In the genomic region with DNA sequence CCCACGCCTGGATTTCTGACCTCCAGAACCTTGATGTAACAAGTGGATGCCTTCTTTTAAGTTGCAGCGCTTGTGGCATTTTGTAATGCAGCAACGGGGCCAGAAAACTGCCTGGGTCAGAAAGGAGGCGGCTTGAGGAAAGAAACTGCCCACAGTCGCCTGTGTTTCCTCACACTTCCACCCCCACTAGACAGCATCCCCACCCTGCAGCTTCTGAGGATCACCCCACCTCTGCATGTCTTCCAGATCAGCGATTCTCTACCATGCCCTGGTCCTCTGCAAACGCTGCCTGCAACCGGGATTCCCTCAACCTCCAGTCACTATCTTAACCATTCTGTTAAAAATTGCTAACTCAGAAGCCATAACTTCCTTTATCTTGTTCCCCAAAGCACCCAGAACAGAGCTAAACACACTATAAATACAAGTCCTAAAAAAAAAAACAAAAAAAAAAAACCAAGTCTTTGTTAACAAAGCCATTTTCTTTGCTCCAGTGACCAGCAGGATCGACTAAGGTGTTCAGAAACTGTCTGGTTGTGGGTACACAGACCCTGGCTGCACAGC, we compare ENCODE assay signal across 27 mouse cellular contexts. TPM values are rescaled to one million over a fixed set of nuclear protein-coding genes. Genes with fewer than 3 reads are reported as not detected.
DNase-seq lines count a peak whose midpoint lies in the region; ATAC-seq lines count a peak whose summit lies in the region.
"Had no signal": no experiment of that assay in that cellular context is flagged by ENCODE, and none has a peak within 500 bp of the region (broad histone marks: within the 10 kb centered on the region; RNA-seq: fewer than 3 reads in every experiment).

No protein-coding gene starts in this region.

- no peak for DNase-seq in frontal cortex, postnatal 25 days (ENCODE audit: low spot score in 2 of 2)
- peak; percentile 18 to 28 for DNase-seq in left cerebral cortex, postnatal 36 days (ENCODE audit: low spot score in 2 of 2)
- DNase-seq in left cerebral cortex, postnatal 10 days (ENCODE audit: extremely low spot score in 1 of 2, low spot score in 2 of 2), result no peak
- no peak for DNase-seq in adrenal gland, postnatal 36 days
- DNase-seq in left cerebral cortex, postnatal 14 days (ENCODE audit: low spot score in 2 of 2), result no peak
- DNase-seq: adrenal gland, adult 2 months; cerebellum, adult 9-11 months; forebrain, postnatal 0 days; gastrocnemius, postnatal 36 days; kidney, adult 11 months; lung, adult 18-20 months; lung, postnatal 10 days; thymus, adult 2 months had no signal

- peak; percentile 34; the same call in 1 of the 2 replicates for ATAC-seq in frontal cortex, adult (ENCODE audit: low TSS enrichment)
- peak; percentile 27 to 37; a peak in 2 of 4 replicates for ATAC-seq in hematopoietic stem cell, adult 5-6 weeks (replicated peaks in 1 of 2; ENCODE audit: insufficient read depth in 1 of 2, low FRiP score in 2 of 2, low TSS enrichment in 1 of 2, low read depth in 1 of 2, poor library complexity in 2 of 2, severe bottlenecking in 2 of 2)
- no peak for ATAC-seq in forebrain, embryonic 16.5 days
- ATAC-seq: CD4-positive, CD25-positive, alpha-beta regulatory T cell, adult 4 months; forebrain, postnatal 0 days; liver, embryonic 12.5 days; midbrain, embryonic 15.5 days; Patski had no signal

- no peaks in the 10 kb centered on the region for H3K27me3 ChIP-seq in forebrain, embryonic 16.5 days (replicated peaks; ENCODE audit: control insufficient read depth, insufficient read depth, low read length)
- H3K27me3 ChIP-seq: kidney, embryonic 15.5 days; limb, embryonic 12.5 days; midbrain, embryonic 15.5 days; neural tube, embryonic 13.5 days; Patski had no signal

- H3K36me3 ChIP-seq in forebrain, embryonic 16.5 days (ENCODE audit: control insufficient read depth, insufficient read depth), result no peaks in the 10 kb centered on the region
- H3K36me3 ChIP-seq: forebrain, embryonic 10.5 days; heart, embryonic 10.5 days; kidney, embryonic 15.5 days; limb, embryonic 12.5 days; liver, embryonic 12.5 days; midbrain, embryonic 15.5 days; neural tube, embryonic 13.5 days had no signal

- H3K9ac ChIP-seq in forebrain, embryonic 16.5 days (replicated peaks; ENCODE audit: low read depth, low read length), result no peak overlapping the region
- H3K9ac ChIP-seq: forebrain, postnatal 0 days; kidney, embryonic 15.5 days; limb, embryonic 12.5 days; liver, embryonic 12.5 days; midbrain, embryonic 15.5 days; neural tube, embryonic 13.5 days had no signal

- H3K4me3 ChIP-seq in forebrain, embryonic 16.5 days (replicated peaks; ENCODE audit: low read length), result no peak overlapping the region
- H3K4me3 ChIP-seq: forebrain, embryonic 10.5 days; heart, embryonic 10.5 days; kidney, embryonic 15.5 days; limb, embryonic 12.5 days; liver, embryonic 12.5 days; midbrain, embryonic 15.5 days; myocyte; neural tube, embryonic 13.5 days had no signal

- H3K9me3 ChIP-seq in forebrain, embryonic 16.5 days (ENCODE audit: control insufficient read depth, low read length), result no peaks in the 10 kb centered on the region
- H3K9me3 ChIP-seq: forebrain, embryonic 10.5 days; heart, embryonic 10.5 days; kidney, embryonic 15.5 days; limb, embryonic 12.5 days; liver, embryonic 12.5 days; midbrain, embryonic 15.5 days; neural tube, embryonic 13.5 days had no signal

- no peaks in the 10 kb centered on the region for H3K4me1 ChIP-seq in forebrain, embryonic 16.5 days (replicated peaks; ENCODE audit: control insufficient read depth, insufficient read depth, low read length)
- H3K4me1 ChIP-seq: limb, embryonic 12.5 days; midbrain, embryonic 15.5 days; neural tube, embryonic 13.5 days had no signal

- 85% methylated on average over 9 of the region's 9 CpGs for WGBS in forebrain, embryonic 16.5 days

- no peak overlapping the region for H3K27ac ChIP-seq in forebrain, embryonic 16.5 days (ENCODE audit: low read length)
- H3K27ac ChIP-seq: forebrain, embryonic 10.5 days; heart, embryonic 10.5 days; kidney, embryonic 15.5 days; limb, embryonic 12.5 days; liver, embryonic 12.5 days; midbrain, embryonic 15.5 days; neural tube, embryonic 13.5 days; stomach, postnatal 0 days had no signal

- intact Hi-C loops in left cerebral cortex, postnatal 36 days (cut with DNase I), result no loop called here
- intact Hi-C loops in left cerebral cortex, postnatal 10 days (cut with DNase I), result no loop called here
- intact Hi-C loops in left cerebral cortex, postnatal 14 days (cut with DNase I), result no loop called here

- H3K4me2 ChIP-seq in forebrain, embryonic 16.5 days (ENCODE audit: low read length), result no peak overlapping the region
- H3K4me2 ChIP-seq: kidney, embryonic 15.5 days; limb, embryonic 12.5 days; liver, embryonic 12.5 days; midbrain, embryonic 15.5 days; neural tube, embryonic 13.5 days had no signal

RNA-seq across cellular contexts. Expression of gene Adcy9, which starts 44.3 kb away (rescaled TPM):
- 10 to 100 TPM; 72.5 to 78.6 TPM for total RNA-seq in left cerebral cortex, postnatal 36 days (2021)
- 10 to 100 TPM; 30.8 to 35.9 TPM for total RNA-seq in left cerebral cortex, postnatal 10 days (2021)
- total RNA-seq in hematopoietic stem cell, adult 5-6 weeks (2017), result 13.1 and 16.7 TPM in 2 replicates
- polyA plus RNA-seq in forebrain, embryonic 16.5 days (2015; fragmentation: Nextera tagmentation; extraction: Ambion mirVana), result 2.5 and 2.8 TPM in 2 replicates
- 10 to 100 TPM; 55.5 to 76.6 TPM for total RNA-seq in adrenal gland, postnatal 36 days (2021)
- total RNA-seq in left cerebral cortex, postnatal 14 days (2021), result 10 to 100 TPM; 50.1 to 57.1 TPM

Comparison
In these comparisons a context has a peak if more than half of its experiments do, and no peak if none do; other contexts are left out.
1. DNase-seq: peak in left cerebral cortex, postnatal 36 days (2 of 2); none in frontal cortex, postnatal 25 days (0 of 2), left cerebral cortex, postnatal 10 days (0 of 2), adrenal gland, postnatal 36 days (0 of 2) and left cerebral cortex, postnatal 14 days (0 of 2).